Mouse (Mus musculus) B cell, adult 2 months (primary cell): ENCODE results near the gene Gm12790.
"Not testable (repeated sequence)": the region's sequence is repeated elsewhere in the genome, so short reads cannot be mapped to it uniquely, and the experiment has no call there.

ENCODE experiments used
- DNase-seq, 2 experiments: peaks; one replicate each; pipeline ENCODE4 v3.0.0; 2022

Gm12790 gene

DNA sequence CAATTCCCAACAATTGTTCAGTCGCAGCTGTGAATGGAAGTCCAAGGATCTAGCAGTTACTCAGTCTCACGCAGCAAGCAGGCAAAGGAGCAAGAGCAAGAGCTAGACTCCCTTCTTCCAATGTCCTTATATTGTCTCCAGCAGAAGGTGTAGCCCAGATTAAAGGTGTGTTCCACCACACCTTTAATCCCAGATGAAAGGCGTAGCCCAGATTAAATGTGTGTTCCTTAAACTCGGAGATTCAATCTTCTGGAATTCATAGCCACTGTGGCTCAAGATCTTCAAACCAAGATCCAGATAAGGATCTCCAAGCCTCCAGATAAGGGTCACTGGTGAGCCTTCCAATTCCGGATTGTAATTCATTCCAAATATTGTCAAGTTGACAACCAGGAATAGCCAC is at the start of gene Gm12790:
Gm12790 (minus strand) TSS at position 101 of the 400 bp plus-strand sequence.
- not testable (repeated sequence) for DNase-seq

DNA sequence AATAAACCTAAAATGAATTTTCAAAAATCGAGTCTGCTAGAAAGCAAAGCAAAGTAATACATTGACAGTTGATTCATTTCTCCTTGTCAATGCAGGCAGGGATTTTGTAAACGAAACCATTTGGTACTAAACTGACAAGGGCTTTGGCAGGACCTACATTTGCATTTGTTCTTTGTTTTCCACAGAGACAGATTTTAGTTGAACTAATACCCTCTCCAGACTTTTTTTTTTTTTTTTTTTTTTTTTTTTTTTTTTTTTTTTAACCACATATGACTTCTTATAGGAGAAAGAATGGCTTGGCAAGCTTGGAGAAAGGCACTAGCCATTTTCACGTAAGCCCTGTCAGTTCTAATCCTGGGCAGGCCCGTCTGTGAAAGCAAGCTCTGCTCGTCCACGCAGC is 45.8 kb upstream of the Gm12790 start:
- no peak for DNase-seq

DNA sequence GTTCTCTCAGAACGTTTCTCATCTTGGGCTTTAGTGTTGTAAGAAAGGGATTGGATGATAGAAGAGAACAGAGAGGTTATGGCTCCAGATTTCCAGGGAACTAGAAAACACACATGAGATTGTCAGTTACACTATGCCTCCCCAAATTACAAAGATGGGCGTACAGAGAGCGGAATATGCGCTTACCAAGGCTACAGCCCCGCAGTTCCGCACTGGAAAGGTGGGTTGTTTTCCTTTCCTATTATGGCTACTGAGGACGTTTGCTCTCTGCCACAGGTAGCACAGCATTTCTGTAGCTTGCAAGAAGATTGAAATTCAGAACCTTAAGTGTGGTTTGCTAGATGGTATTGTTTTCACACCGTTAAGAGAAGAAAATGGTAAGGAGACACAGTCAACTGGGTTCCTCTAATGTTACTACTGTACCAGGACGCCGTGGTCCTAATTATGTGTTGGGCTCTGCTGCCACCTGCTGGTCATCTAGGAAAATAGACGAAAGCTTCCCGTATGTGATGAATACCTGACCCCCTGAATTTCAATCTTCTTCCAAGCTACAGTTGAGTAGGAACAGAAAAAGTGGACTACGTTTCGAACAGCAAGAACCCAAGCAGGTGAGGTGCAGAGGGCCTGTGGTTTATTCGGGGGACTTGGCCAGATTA is 17.5 kb upstream of the Gm12790 start:
- peak; percentile 53 to 56 for DNase-seq

DNA sequence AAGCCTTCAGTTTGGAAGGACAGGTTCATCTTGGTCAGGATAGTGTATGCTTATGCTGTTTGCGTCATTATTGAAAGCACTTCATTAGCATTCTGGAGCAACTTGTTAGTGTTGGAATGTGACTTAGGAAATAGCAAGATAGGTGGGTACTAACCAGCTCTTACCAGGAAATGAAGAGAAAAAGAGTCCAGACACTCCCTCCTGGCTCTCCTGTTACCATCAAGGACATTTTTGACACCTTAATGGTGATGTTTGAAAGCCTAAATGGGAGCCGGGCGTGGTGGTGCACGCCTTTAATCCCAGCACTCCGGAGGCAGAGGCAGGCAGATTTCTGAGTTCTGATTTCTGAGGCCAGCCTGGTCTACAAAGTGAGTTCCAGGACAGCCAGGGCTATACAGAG is 16.6 kb upstream of the Gm12790 start:
- DNase-seq = no peak

DNA sequence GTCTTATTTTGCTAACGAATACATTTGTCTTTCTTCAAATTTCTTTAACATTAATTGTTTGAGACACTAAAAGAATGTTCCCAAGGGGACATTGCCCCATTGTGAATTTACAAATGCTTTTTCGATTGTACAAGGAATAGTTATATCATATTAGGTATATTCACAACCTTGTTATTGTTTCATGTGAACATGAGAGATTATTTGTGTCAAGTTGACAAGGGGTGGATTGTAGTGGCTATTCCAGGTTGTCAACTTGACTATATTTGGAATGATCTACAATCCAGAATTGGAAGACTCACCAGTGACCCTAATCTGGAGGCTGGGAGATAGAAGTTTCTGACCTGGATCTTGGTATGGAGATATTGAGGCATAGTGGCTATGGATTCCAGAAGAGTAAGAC is 5.5 kb upstream of the Gm12790 start, which contains the start of gene Gm12789:
Gm12789 (plus strand) TSS at position 301 of the 400 bp plus-strand sequence.
- not testable (repeated sequence) for DNase-seq

DNA sequence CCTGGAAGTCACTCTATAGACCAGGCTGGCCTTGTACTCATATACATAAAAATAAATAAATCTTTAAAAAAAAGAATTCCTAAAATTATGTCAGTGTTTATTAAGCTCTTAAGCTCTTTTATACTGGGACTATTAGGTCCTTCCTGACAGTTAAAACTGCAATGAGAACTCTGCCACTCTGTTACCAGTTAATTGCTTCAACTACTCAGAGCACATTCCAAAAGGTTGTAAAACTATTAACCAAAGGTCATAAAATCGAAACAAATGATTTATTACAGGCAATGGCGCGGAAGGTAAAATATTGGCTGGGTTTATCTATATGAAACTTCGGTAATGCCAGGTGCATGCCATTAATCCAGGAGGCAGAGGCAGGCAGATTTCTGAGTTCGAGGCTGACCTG is 4.8 kb upstream of the Gm12790 start:
- no peak for DNase-seq

DNA sequence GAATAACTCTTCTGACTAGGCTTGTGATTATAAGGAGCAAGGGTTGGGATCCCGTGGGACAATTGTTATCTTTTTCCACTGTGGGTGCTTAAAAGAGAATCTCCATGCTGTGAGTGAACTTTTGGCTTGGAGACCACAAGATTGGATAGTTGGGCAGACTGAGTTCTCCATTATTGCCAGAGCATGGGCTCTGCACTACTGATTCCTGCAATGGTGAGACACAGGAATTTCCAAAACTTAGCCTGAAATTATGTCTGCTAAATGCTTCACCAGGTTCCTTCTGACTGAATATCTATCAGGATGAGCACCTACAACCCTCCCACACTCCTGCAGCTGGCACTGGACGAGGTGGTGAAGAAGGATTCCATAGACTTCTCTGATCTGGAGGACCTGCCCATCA is 40.7 kb downstream of the Gm12790 start, which contains the start of gene Gm12794:
Gm12794 (plus strand) TSS at position 301 of the 400 bp plus-strand sequence.
- DNase-seq = not testable (repeated sequence)
